Mouse (Mus musculus): ENCODE results near the gene Neurl1a. TPM values are rescaled to one million over a fixed set of nuclear protein-coding genes. Genes with fewer than 3 reads are reported as not detected.
A peak's percentile ranks its signal among the peaks of the same experiment; 100 is the strongest.

Neurl1a gene
- total and polyA plus RNA-seq, 2 experiments = 0.28 TPM

GRCm38 (mm10) chr19:47255036-47255435, 76.4 kb downstream of the Neurl1a start:
- Histone ChIP-seq H3K27me3 (ENCODE audit: control insufficient read depth, insufficient read depth, low read length) (peaks cover 9% of the 10 kb centered on the region), H3K4me3 (ENCODE audit: insufficient read depth, low read depth, low read length) (no peak overlapping the region), H3K79me2 (ENCODE audit: control insufficient read depth, insufficient read depth, low read length) (no peaks in the 10 kb centered on the region), H3K4me1 (ENCODE audit: control insufficient read depth, insufficient read depth, low read length) (no peaks in the 10 kb centered on the region), H3K27ac (replicated peaks; ENCODE audit: insufficient read depth, low read depth, low read length) (no peak overlapping the region), H3K36me3 (ENCODE audit: control insufficient read depth, insufficient read depth, low read length) (no peaks in the 10 kb centered on the region), H3K9ac (ENCODE audit: low read depth, low read length) (no peak overlapping the region)
- TF ChIP-seq POLR2A (IDR thresholded peaks at IDR 0.05; ENCODE audit: extremely low read depth, insufficient read depth, low read length) (no peak), CTCF (IDR thresholded peaks at IDR 0.05; ENCODE audit: low read depth, low read length) (no peak)
- 56% methylated on average over 2 of the region's 2 CpGs for WGBS
- no peak for DNase-seq (ENCODE audit: extremely low read depth, low read depth, low spot score)

GRCm38 (mm10) chr19:47255919-47256318, 77.3 kb downstream of the Neurl1a start:
- peaks cover 9% of the 10 kb centered on the region for H3K27me3 ChIP-seq (ENCODE audit: control insufficient read depth, insufficient read depth, low read length)
- H3K27ac ChIP-seq (replicated peaks; ENCODE audit: insufficient read depth, low read depth, low read length) = no peak overlapping the region
- TF ChIP-seq POLR2A (IDR thresholded peaks at IDR 0.05; ENCODE audit: extremely low read depth, insufficient read depth, low read length) = no peak
- no peak for TF ChIP-seq CTCF (IDR thresholded peaks at IDR 0.05; ENCODE audit: low read depth, low read length)
- no peak for DNase-seq (ENCODE audit: extremely low read depth, low read depth, low spot score)
- no peak overlapping the region for H3K4me3 ChIP-seq (ENCODE audit: insufficient read depth, low read depth, low read length)
- no peak overlapping the region for H3K9ac ChIP-seq (ENCODE audit: low read depth, low read length)
- 78% methylated on average over 6 of the region's 6 CpGs for WGBS
- no peaks in the 10 kb centered on the region for H3K4me1 ChIP-seq (ENCODE audit: control insufficient read depth, insufficient read depth, low read length)
- no peaks in the 10 kb centered on the region for H3K36me3 ChIP-seq (ENCODE audit: control insufficient read depth, insufficient read depth, low read length)
- no peaks in the 10 kb centered on the region for H3K79me2 ChIP-seq (ENCODE audit: control insufficient read depth, insufficient read depth, low read length)

GRCm38 (mm10) chr19:47259581-47259980, 81.0 kb downstream of the Neurl1a start:
- 22% methylated on average over 5 of the region's 5 CpGs for WGBS
- peak; percentile 34 for DNase-seq (ENCODE audit: extremely low read depth, low read depth, low spot score)
- no peak for TF ChIP-seq POLR2A (IDR thresholded peaks at IDR 0.05; ENCODE audit: extremely low read depth, insufficient read depth, low read length)
- peak; percentile 72 for TF ChIP-seq CTCF (IDR thresholded peaks at IDR 0.05; ENCODE audit: low read depth, low read length)

GRCm38 (mm10) chr19:47261196-47261595, 82.6 kb downstream of the Neurl1a start:
- H3K79me2 ChIP-seq (ENCODE audit: control insufficient read depth, insufficient read depth, low read length) = no peaks in the 10 kb centered on the region
- TF ChIP-seq CTCF (IDR thresholded peaks at IDR 0.05; ENCODE audit: low read depth, low read length) (no peak), POLR2A (IDR thresholded peaks at IDR 0.05; ENCODE audit: extremely low read depth, insufficient read depth, low read length) (no peak)
- no peak overlapping the region for H3K4me3 ChIP-seq (ENCODE audit: insufficient read depth, low read depth, low read length)
- no peak overlapping the region for H3K27ac ChIP-seq (replicated peaks; ENCODE audit: insufficient read depth, low read depth, low read length)
- 88% methylated on average over 8 of the region's 8 CpGs for WGBS
- no peaks in the 10 kb centered on the region for H3K27me3 ChIP-seq (ENCODE audit: control insufficient read depth, insufficient read depth, low read length)
- peaks cover 2% of the 10 kb centered on the region for H3K4me1 ChIP-seq (ENCODE audit: control insufficient read depth, insufficient read depth, low read length)
- H3K36me3 ChIP-seq (ENCODE audit: control insufficient read depth, insufficient read depth, low read length) = no peaks in the 10 kb centered on the region
- no peak overlapping the region for H3K9ac ChIP-seq (ENCODE audit: low read depth, low read length)
- DNase-seq (ENCODE audit: extremely low read depth, low read depth, low spot score) = no peak

More at GRCm38 (mm10) chr19:47259581-47259980, 81.0 kb downstream of the Neurl1a start:
- H3K79me2 ChIP-seq (ENCODE audit: control insufficient read depth, insufficient read depth, low read length) = no peaks in the 10 kb centered on the region
- H3K4me1 ChIP-seq (ENCODE audit: control insufficient read depth, insufficient read depth, low read length) = no peaks in the 10 kb centered on the region
- H3K9ac ChIP-seq (ENCODE audit: low read depth, low read length) = no peak overlapping the region
- no peak overlapping the region for H3K27ac ChIP-seq (replicated peaks; ENCODE audit: insufficient read depth, low read depth, low read length)
- H3K36me3 ChIP-seq (ENCODE audit: control insufficient read depth, insufficient read depth, low read length) = no peaks in the 10 kb centered on the region
- no peaks in the 10 kb centered on the region for H3K27me3 ChIP-seq (ENCODE audit: control insufficient read depth, insufficient read depth, low read length)
- H3K4me3 ChIP-seq (ENCODE audit: insufficient read depth, low read depth, low read length) = no peak overlapping the region

- no peak for TF ChIP-seq CTCF (IDR thresholded peaks at IDR 0.05; ENCODE audit: low read depth, low read length)
- TF ChIP-seq POLR2A (IDR thresholded peaks at IDR 0.05; ENCODE audit: extremely low read depth, insufficient read depth, low read length) = no peak
- Histone ChIP-seq H3K4me1 (ENCODE audit: control insufficient read depth, insufficient read depth, low read length) (peaks cover 2% of the 10 kb centered on the region), H3K36me3 (ENCODE audit: control insufficient read depth, insufficient read depth, low read length) (peaks cover 5% of the 10 kb centered on the region; the same call in 1 of the 2 replicates), H3K4me3 (ENCODE audit: insufficient read depth, low read depth, low read length) (no peak overlapping the region), H3K79me2 (ENCODE audit: control insufficient read depth, insufficient read depth, low read length) (no peaks in the 10 kb centered on the region), H3K27me3 (ENCODE audit: control insufficient read depth, insufficient read depth, low read length) (no peaks in the 10 kb centered on the region), H3K9ac (ENCODE audit: low read depth, low read length) (no peak overlapping the region), H3K27ac (replicated peaks; ENCODE audit: insufficient read depth, low read depth, low read length) (no peak overlapping the region)
- DNase-seq (ENCODE audit: extremely low read depth, low read depth, low spot score) = no peak
- WGBS = 94% methylated on average over 8 of the region's 8 CpGs
Observed at GRCm38 (mm10) chr19:47263621-47264020, 85.0 kb downstream of the Neurl1a start.

- TF ChIP-seq POLR2A (IDR thresholded peaks at IDR 0.05; ENCODE audit: extremely low read depth, insufficient read depth, low read length) (no peak), CTCF (IDR thresholded peaks at IDR 0.05; ENCODE audit: low read depth, low read length) (peak; percentile 96)
- no peak overlapping the region for H3K9ac ChIP-seq (ENCODE audit: low read depth, low read length)
- peak; percentile 43 for DNase-seq (ENCODE audit: extremely low read depth, low read depth, low spot score)
- H3K4me3 ChIP-seq (ENCODE audit: insufficient read depth, low read depth, low read length) = no peak overlapping the region
- H3K79me2 ChIP-seq (ENCODE audit: control insufficient read depth, insufficient read depth, low read length) = no peaks in the 10 kb centered on the region
- 65% methylated on average over 11 of the region's 11 CpGs for WGBS
- no peak overlapping the region for H3K27ac ChIP-seq (replicated peaks; ENCODE audit: insufficient read depth, low read depth, low read length)
- H3K27me3 ChIP-seq (ENCODE audit: control insufficient read depth, insufficient read depth, low read length) = no peaks in the 10 kb centered on the region
- peaks cover 2% of the 10 kb centered on the region for H3K4me1 ChIP-seq (ENCODE audit: control insufficient read depth, insufficient read depth, low read length)
- H3K36me3 ChIP-seq (ENCODE audit: control insufficient read depth, insufficient read depth, low read length) = peaks cover 8% of the 10 kb centered on the region; the same call in 1 of the 2 replicates
Observed at GRCm38 (mm10) chr19:47264322-47265092, 85.9 kb downstream of the Neurl1a start.

All from liver, adult 2 months (tissue).